In the genomic region with DNA sequence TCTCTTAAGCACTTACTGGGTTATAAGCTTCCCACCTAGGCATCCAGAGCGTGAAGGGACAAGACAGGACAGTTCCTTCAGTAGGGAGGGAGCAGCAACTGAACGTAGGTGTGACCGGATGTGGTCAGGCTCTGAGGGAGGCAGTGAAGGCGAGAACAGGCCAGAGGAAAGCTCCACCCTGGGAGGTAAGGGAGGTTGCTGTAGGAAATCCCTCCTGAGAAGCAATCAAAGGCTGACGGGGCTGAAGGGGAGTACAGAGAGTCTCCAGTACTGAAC, we compare ENCODE assay signal across 13 mouse cellular contexts. TPM values are rescaled to one million over a fixed set of nuclear protein-coding genes. Genes with fewer than 3 reads are reported as not detected.
DNase-seq lines count a peak whose midpoint lies in the region; ATAC-seq lines count a peak whose summit lies in the region.
"Had no signal": no experiment of that assay in that cellular context is flagged by ENCODE, and none has a peak within 500 bp of the region (broad histone marks: within the 10 kb centered on the region; RNA-seq: fewer than 3 reads in every experiment).

No protein-coding gene starts in this region.

- no peaks in the 10 kb centered on the region for H3K36me3 ChIP-seq in heart, embryonic 10.5 days
- no peaks in the 10 kb centered on the region for H3K36me3 ChIP-seq in embryonic facial prominence, embryonic 15.5 days
- H3K36me3 ChIP-seq in limb, embryonic 15.5 days: no peaks in the 10 kb centered on the region

- H3K4me2 ChIP-seq in embryonic facial prominence, embryonic 15.5 days (replicated peaks): no peak overlapping the region
- H3K4me2 ChIP-seq in limb, embryonic 15.5 days: no peak overlapping the region

- H3K9ac ChIP-seq in embryonic facial prominence, embryonic 15.5 days: no peak overlapping the region
- no peak overlapping the region for H3K9ac ChIP-seq in limb, embryonic 15.5 days

- 35% methylated on average over 5 of the region's 5 CpGs for WGBS in heart, embryonic 10.5 days
- 31% methylated on average over 5 of the region's 5 CpGs for WGBS in embryonic facial prominence, embryonic 15.5 days
- 26% methylated on average over 5 of the region's 5 CpGs for WGBS in limb, embryonic 15.5 days

- H3K27ac ChIP-seq in heart, embryonic 10.5 days: peak overlapping the region; percentile 32; the same call in 1 of the 2 replicates
- peak overlapping the region; percentile 31; the same call in 1 of the 2 replicates for H3K27ac ChIP-seq in embryonic facial prominence, embryonic 15.5 days (replicated peaks)
- peak overlapping the region; percentile 33 for H3K27ac ChIP-seq in limb, embryonic 15.5 days
- H3K27ac ChIP-seq: heart, adult 2 months had no signal

- DNase-seq in heart, embryonic 10.5 days (ENCODE audit: low spot score): no peak
- no peak for DNase-seq in heart, adult 9 months (ENCODE audit: low spot score in 2 of 2)
- DNase-seq in CD4-positive helper T cell, adult 2 months (ENCODE audit: low read depth, low spot score): peak; percentile 52
- DNase-seq in gastrocnemius, postnatal 10 days: no peak
- DNase-seq in thymus, postnatal 14 days: no peak
- DNase-seq in spleen, adult 18-20 months: no peak
- DNase-seq: adrenal gland, postnatal 14 days; cerebellum, adult 11 months; heart, adult 2 months; kidney, postnatal 4 days had no signal

- no peak for ATAC-seq in embryonic facial prominence, embryonic 15.5 days (ENCODE audit: insufficient number of reproducible peaks, low FRiP score, low TSS enrichment, low read depth)
- no peak for ATAC-seq in limb, embryonic 15.5 days (ENCODE audit: insufficient number of reproducible peaks, low FRiP score, low TSS enrichment, low read depth)
- ATAC-seq: hindbrain, embryonic 16.5 days had no signal

- H3K27me3 ChIP-seq in heart, embryonic 10.5 days (ENCODE audit: insufficient read depth, poor library complexity, severe bottlenecking): no peaks in the 10 kb centered on the region
- no peaks in the 10 kb centered on the region for H3K27me3 ChIP-seq in embryonic facial prominence, embryonic 15.5 days
- H3K27me3 ChIP-seq in limb, embryonic 15.5 days: no peaks in the 10 kb centered on the region

- no peak overlapping the region for H3K4me3 ChIP-seq in heart, embryonic 10.5 days
- no peak overlapping the region for H3K4me3 ChIP-seq in embryonic facial prominence, embryonic 15.5 days (replicated peaks)
- H3K4me3 ChIP-seq in limb, embryonic 15.5 days: no peak overlapping the region
- H3K4me3 ChIP-seq: heart, adult 2 months had no signal

- H3K4me1 ChIP-seq in heart, embryonic 10.5 days: peaks cover 45% of the 10 kb centered on the region
- peaks cover 38% of the 10 kb centered on the region for H3K4me1 ChIP-seq in embryonic facial prominence, embryonic 15.5 days
- H3K4me1 ChIP-seq in limb, embryonic 15.5 days: peaks cover 35% of the 10 kb centered on the region

- no peaks in the 10 kb centered on the region for H3K9me3 ChIP-seq in heart, embryonic 10.5 days
- H3K9me3 ChIP-seq in embryonic facial prominence, embryonic 15.5 days (replicated peaks): no peaks in the 10 kb centered on the region
- H3K9me3 ChIP-seq in limb, embryonic 15.5 days: no peaks in the 10 kb centered on the region

RNA-seq across cellular contexts. Expression of a gene that starts 12.8 kb away (rescaled TPM):
- polyA plus RNA-seq in heart, embryonic 10.5 days (2016; fragmentation: Nextera tagmentation; extraction: Ambion mirVana): 1,455 and 1,701 TPM in 2 replicates
- polyA plus RNA-seq in embryonic facial prominence, embryonic 15.5 days (2015; fragmentation: Nextera tagmentation; extraction: Ambion mirVana): 1,800 and 1,802 TPM in 2 replicates
- polyA plus RNA-seq in limb, embryonic 15.5 days (2015; fragmentation: Nextera tagmentation; extraction: Ambion mirVana): 1,678 and 1,810 TPM in 2 replicates
- total RNA-seq in gastrocnemius, postnatal 10 days (2021): 100 to 1,000 TPM; 134 to 168 TPM

RNA-seq across cellular contexts. Expression of a gene that starts 13.4 kb away (rescaled TPM):
- polyA plus RNA-seq in heart, embryonic 10.5 days (2016; fragmentation: Nextera tagmentation; extraction: Ambion mirVana): 154 and 293 TPM in 2 replicates
- polyA plus RNA-seq in embryonic facial prominence, embryonic 15.5 days (2015; fragmentation: Nextera tagmentation; extraction: Ambion mirVana): 263 and 264 TPM in 2 replicates
- polyA plus RNA-seq in limb, embryonic 15.5 days (2015; fragmentation: Nextera tagmentation; extraction: Ambion mirVana): 222 and 246 TPM in 2 replicates
- total RNA-seq in gastrocnemius, postnatal 10 days (2021): 10 to 100 TPM; 21.3 to 24.1 TPM

RNA-seq across cellular contexts. Expression of a gene that starts 27.4 kb away (rescaled TPM):
- polyA plus RNA-seq in heart, embryonic 10.5 days (2016; fragmentation: Nextera tagmentation; extraction: Ambion mirVana): 22.8 and 25.8 TPM in 2 replicates
- polyA plus RNA-seq in embryonic facial prominence, embryonic 15.5 days (2015; fragmentation: Nextera tagmentation; extraction: Ambion mirVana): 28.7 and 33.9 TPM in 2 replicates
- polyA plus RNA-seq in limb, embryonic 15.5 days (2015; fragmentation: Nextera tagmentation; extraction: Ambion mirVana): 25.3 and 27.6 TPM in 2 replicates
- total RNA-seq in gastrocnemius, postnatal 10 days (2021): 10 to 100 TPM; 19.7 to 21.2 TPM

RNA-seq across cellular contexts. Expression of a gene that starts 27.4 kb away (rescaled TPM):
- polyA plus RNA-seq in heart, embryonic 10.5 days (2016; fragmentation: Nextera tagmentation; extraction: Ambion mirVana): 40.3 and 46.7 TPM in 2 replicates
- polyA plus RNA-seq in embryonic facial prominence, embryonic 15.5 days (2015; fragmentation: Nextera tagmentation; extraction: Ambion mirVana): 56.4 and 66.2 TPM in 2 replicates
- 60.6 and 66.9 TPM in 2 replicates for polyA plus RNA-seq in limb, embryonic 15.5 days (2015; fragmentation: Nextera tagmentation; extraction: Ambion mirVana)
- total RNA-seq in gastrocnemius, postnatal 10 days (2021): 10 to 100 TPM; 15.8 to 15.9 TPM

RNA-seq across cellular contexts. Expression of a gene that starts 34.1 kb away (rescaled TPM):
- polyA plus RNA-seq in heart, embryonic 10.5 days (2016; fragmentation: Nextera tagmentation; extraction: Ambion mirVana): 78.2 and 87.8 TPM in 2 replicates
- polyA plus RNA-seq in embryonic facial prominence, embryonic 15.5 days (2015; fragmentation: Nextera tagmentation; extraction: Ambion mirVana): 37.3 and 37.6 TPM in 2 replicates
- 36.4 and 43.7 TPM in 2 replicates for polyA plus RNA-seq in limb, embryonic 15.5 days (2015; fragmentation: Nextera tagmentation; extraction: Ambion mirVana)
- total RNA-seq in gastrocnemius, postnatal 10 days (2021): 10 to 100 TPM; 64.5 to 81.1 TPM
